Mouse (Mus musculus) neural tube, embryonic 14.5 days (tissue): ENCODE measurements at regions not wholly inside any gene's neighbourhood (a gene's known extent, or its start where the extent isn't known, plus 50 kb on each side); places are given as distances from the start of the nearest gene placed in this dataset.

Experiments
- ATAC-seq: fragments of 200-750 bp; cut with Nextera tagmentation; 2 replicates; pipeline ENCODE4 v1.8.0; 2017; ENCODE audit warnings: low read depth, mild to moderate bottlenecking, moderate TSS enrichment, moderate library complexity
- H3K27ac ChIP-seq: fragments of 300-500 bp; sonication (generic); 2 replicates; pipeline ENCODE4 v1.5.1; 2014; ENCODE audit warnings: low read depth, mild to moderate bottlenecking, control low read depth, low read length, moderate library complexity, mixed read lengths
- H3K27me3 ChIP-seq: fragments of 300-500 bp; sonication (generic); 2 replicates; pipeline ENCODE4 v1.6.1; 2014; ENCODE audit warnings: low read length; ENCODE audit not compliant: control insufficient read depth, insufficient read depth
- H3K36me3 ChIP-seq: fragments of 300-500 bp; sonication (generic); 2 replicates; pipeline ENCODE4 v1.6.1; 2014; ENCODE audit warnings: low read length, mixed read lengths; ENCODE audit not compliant: control insufficient read depth, insufficient read depth
- H3K4me1 ChIP-seq: fragments of 300-500 bp; sonication (generic); 2 replicates; pipeline ENCODE4 v1.6.1; 2014; ENCODE audit warnings: low read length; ENCODE audit not compliant: control insufficient read depth, insufficient read depth
- H3K4me2 ChIP-seq: fragments of 300-500 bp; sonication (generic); 2 replicates; pipeline ENCODE4 v1.6.1; 2014; ENCODE audit warnings: mild to moderate bottlenecking, low read depth, low read length, control low read depth
- H3K4me3 ChIP-seq: fragments of 300-500 bp; sonication (generic); 2 replicates; pipeline ENCODE4 v1.5.1; 2014; ENCODE audit warnings: low read depth, low read length, control low read depth, mixed read lengths
- H3K9ac ChIP-seq: fragments of 300-500 bp; sonication (generic); replicated peaks from 2 replicates; pipeline ENCODE4 v1.6.1; 2014; ENCODE audit warnings: low read depth, mild to moderate bottlenecking, control low read depth, low read length, mixed read lengths
- H3K9me3 ChIP-seq: fragments of 300-500 bp; sonication (generic); 2 replicates; pipeline ENCODE4 v1.6.1; 2016; ENCODE audit warnings: low read length; ENCODE audit not compliant: control insufficient read depth
- WGBS: fragments of 180-500 bp; shearing (Covaris S2); extraction: QIAGEN DNeasy Blood & Tissue Kit; methylation state at CpG from one replicate; pipeline ENCODE4 v1.1.7; 2014; 5-methylcytosine and 5-hydroxymethylcytosine counted together

DNA sequence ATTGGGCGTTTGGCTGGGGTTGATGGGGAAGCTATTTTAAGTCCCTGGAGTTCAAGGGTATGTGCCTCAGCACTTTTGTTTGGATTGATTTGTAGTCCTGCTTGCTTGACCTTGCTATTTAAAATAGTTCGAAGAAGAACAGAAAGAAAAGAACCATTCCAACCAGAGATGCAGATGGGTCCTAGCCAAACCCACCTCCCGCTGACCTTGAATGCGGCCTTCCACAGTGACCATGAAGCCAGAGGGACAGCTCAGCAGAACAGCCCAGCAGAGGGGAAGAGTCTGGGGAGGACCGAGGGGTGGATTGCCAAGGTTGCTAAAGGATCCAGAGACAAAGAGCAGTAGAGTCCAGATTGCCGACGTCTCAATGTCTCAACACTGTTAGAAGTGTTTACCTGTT, 76.6 kb upstream of the Zfp618 start:
- Histone ChIP-seq H3K4me1 (0 out of 2 replicates have a peak, but pooled peaks cover 4% of the 10 kb centered on the region), H3K4me3 (no peak overlapping the region), H3K4me2 (no peak overlapping the region), H3K9me3 (no peaks in the 10 kb centered on the region), H3K27ac (no peak overlapping the region), H3K27me3 (no peaks in the 10 kb centered on the region), H3K9ac (no peak overlapping the region), H3K36me3 (no peaks in the 10 kb centered on the region)
- ATAC-seq = no peak
- WGBS = 76% methylated on average over 7 of the region's 7 CpGs

DNA sequence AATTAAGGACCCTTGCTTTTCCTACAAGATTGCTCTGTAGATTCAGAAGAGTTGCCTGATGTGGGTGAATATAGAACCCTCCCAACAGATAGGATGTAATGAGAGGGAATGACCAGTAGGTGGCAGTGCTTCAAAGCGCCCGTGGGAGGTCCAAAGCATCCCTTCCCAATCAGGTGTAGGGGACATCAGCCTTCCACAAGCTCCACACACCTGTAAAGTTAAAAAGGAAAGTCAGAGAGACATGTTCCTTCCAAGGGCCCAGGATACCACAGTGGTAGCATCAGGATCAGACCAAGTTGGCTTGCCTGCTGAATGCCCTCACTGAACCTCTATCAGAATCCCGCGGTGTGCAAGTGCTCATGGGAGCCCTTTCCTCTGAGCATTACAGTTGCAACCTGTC, 75.7 kb upstream of the Zfp618 start:
- H3K4me2 ChIP-seq = no peak overlapping the region
- H3K27me3 ChIP-seq = no peaks in the 10 kb centered on the region
- WGBS = 46% methylated on average over 4 of the region's 4 CpGs
- no peak overlapping the region for H3K4me3 ChIP-seq
- H3K9ac ChIP-seq = no peak overlapping the region
- no peak overlapping the region for H3K27ac ChIP-seq
- no peaks in the 10 kb centered on the region for H3K9me3 ChIP-seq
- no peak for ATAC-seq
- H3K4me1 ChIP-seq = 0 out of 2 replicates have a peak, but pooled peaks cover 4% of the 10 kb centered on the region
- no peaks in the 10 kb centered on the region for H3K36me3 ChIP-seq

DNA sequence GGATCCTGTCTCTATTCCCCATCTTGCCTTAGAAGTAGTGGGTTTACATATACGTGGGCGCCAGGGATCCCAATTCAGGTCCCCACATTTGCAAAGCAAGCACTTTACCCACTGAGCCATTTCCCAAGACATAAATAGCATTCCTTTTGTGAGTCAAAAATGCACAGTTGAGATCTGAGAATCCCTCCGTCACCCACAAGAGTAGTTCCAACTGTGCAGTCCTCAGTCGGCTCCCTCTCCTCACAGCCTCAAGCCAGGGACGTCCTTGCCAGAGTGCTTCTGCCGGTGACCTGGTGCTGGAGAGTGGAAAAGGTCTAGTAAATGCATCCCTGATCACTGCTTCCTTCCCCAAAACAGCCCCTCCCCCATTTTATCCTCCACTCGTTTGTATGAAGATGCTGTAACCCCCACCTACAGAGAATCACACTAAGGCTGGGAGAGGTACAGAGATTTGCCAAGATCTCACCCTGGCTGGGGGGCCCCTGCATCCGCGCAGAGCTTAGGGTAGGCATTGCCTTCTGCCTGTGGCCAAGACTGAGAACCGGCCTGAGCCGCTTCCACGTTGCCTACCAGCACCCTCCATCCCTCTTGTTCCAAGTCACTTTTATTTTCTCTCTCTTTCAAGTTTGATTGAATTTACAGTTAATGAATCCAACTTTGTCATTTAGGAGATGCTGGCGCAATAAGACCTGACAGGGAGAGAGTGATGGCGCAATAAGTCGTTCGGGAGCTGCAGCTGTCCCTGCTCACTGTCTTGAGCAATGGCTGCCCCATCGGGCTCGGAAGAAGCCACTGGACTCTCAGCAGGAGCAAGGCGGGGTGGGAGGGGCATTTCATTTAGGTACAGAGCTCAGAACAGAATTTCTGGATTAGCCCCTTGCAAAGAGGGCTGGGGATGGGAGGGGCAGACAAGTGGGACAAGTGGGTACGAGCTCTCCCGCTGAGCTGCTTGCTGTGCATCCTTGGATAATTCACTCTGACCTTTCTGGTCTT, 74.5 kb upstream of the Zfp618 start:
- H3K4me1 ChIP-seq = 0 out of 2 replicates have a peak, but pooled peaks cover 4% of the 10 kb centered on the region
- no peaks in the 10 kb centered on the region for H3K27me3 ChIP-seq
- H3K9ac ChIP-seq = no peak overlapping the region
- 31% methylated on average over 21 of the region's 21 CpGs for WGBS
- H3K27ac ChIP-seq = no peak overlapping the region
- peak overlapping the region; percentile 20; the same call in 1 of the 2 replicates for H3K4me2 ChIP-seq
- H3K9me3 ChIP-seq = no peaks in the 10 kb centered on the region
- no peak overlapping the region for H3K4me3 ChIP-seq
- peak; percentile 64; the same call in 1 of the 2 replicates for ATAC-seq
- no peaks in the 10 kb centered on the region for H3K36me3 ChIP-seq

DNA sequence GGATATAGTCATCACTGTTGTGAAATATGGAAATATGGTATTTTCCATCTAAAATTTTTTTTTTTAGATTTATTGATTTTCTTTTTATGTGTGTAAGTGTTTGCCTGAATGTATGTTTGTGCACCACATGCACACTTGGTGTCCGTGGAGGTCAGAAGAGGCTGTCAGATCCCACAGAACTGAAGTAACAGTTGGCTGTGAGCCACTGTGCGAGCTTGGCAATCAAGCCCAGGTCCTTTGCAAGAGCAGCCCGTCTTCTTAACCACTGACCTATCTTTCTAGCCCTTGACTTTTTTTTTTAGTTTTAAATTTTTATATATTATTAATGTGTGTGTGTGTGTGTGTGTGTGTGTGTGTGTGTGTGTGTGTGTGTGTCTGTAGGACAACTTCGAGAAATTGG, 52.5 kb upstream of the Zfp618 start:
- Histone ChIP-seq H3K4me3 (no peak overlapping the region), H3K4me1 (no peaks in the 10 kb centered on the region), H3K36me3 (no peaks in the 10 kb centered on the region), H3K4me2 (no peak overlapping the region), H3K9ac (no peak overlapping the region), H3K9me3 (no peaks in the 10 kb centered on the region), H3K27ac (no peak overlapping the region), H3K27me3 (no peaks in the 10 kb centered on the region)
- no peak for ATAC-seq
- WGBS = 79% methylated on average over 4 of the region's 4 CpGs
